Mouse (Mus musculus) bone marrow, adult 2 months (tissue): Measurements from ENCODE around the gene Ccnl2.
A peak's percentile ranks its signal among the peaks of the same experiment; 100 is the strongest.

Experiments used
- CTCF ChIP-seq: fragments of 200-500 bp; IDR thresholded peaks from 2 replicates; pipeline ENCODE4 v1.5.1; 2011; ENCODE audit warnings: low read length, control low read depth; ENCODE audit not compliant: control insufficient read depth, insufficient read depth
- POLR2A ChIP-seq: fragments of 200-500 bp; IDR thresholded peaks from 2 replicates; pipeline ENCODE4 v1.6.1; 2011; ENCODE audit warnings: low read depth, mild to moderate bottlenecking, control low read depth, low read length, borderline replicate concordance; ENCODE audit not compliant: control insufficient read depth

DNA sequence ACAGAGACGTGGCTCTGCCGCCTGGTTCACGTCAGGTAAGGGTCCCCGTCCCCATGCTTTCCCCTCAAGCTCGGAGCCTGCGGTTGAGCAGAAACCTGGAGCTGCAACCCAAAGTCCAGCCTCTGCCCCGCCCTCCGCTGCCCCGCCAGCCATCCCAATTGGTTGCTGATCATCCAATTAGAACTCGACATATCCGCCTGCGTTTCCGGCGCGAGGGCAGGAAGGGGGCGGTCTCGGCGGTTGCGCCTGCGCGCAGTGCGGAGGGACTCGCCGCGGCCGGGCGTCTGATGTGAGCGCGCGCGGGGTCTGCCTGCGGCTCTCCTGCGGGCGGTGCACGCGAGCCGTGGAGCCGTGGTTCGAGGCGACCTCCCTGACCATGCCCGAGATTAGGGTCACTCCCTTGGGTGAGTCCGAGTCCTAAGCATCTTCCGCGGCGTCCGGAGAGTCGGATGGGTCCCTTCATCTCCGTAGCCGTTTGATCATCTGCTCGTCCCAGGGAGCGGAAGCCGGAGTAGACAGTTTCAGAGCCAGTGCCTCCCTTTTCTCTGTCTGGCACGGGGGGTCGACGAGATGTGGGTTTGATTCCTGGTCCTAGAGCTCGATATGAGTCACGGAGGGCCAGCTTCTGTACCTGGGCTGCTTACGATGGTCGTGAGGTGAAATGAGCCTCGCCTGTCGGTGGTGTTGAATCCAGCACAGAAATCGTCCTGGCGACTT is 57.2 kb downstream of the Ccnl2 start, which contains the start of the genes Cptp and Ints11:
- TF ChIP-seq CTCF (peak; percentile 1; the same call in 1 of the 2 replicates), POLR2A (peak; percentile 70; the same call in 1 of the 2 replicates)
